Mouse (Mus musculus) gastrocnemius, adult 18-20 months (tissue): ENCODE measurements at regions not wholly inside any gene's neighbourhood (a gene's known extent, or its start where the extent isn't known, plus 50 kb on each side); places are given as distances from the start of the nearest gene placed in this dataset.
A peak's percentile ranks its signal among the peaks of the same experiment; 100 is the strongest.
"Not testable (repeated sequence)": the region's sequence is repeated elsewhere in the genome, so short reads cannot be mapped to it uniquely, and the experiment has no call there.

Experiments used
- DNase-seq: peaks from one replicate; pipeline ENCODE4 v3.0.0; 2021; ENCODE audit warnings: low spot score

GRCm38 (mm10) chr6:5663433-5664175 lies 61.8 kb upstream of the Dync1i1 start:
- no peak for DNase-seq

DNA sequence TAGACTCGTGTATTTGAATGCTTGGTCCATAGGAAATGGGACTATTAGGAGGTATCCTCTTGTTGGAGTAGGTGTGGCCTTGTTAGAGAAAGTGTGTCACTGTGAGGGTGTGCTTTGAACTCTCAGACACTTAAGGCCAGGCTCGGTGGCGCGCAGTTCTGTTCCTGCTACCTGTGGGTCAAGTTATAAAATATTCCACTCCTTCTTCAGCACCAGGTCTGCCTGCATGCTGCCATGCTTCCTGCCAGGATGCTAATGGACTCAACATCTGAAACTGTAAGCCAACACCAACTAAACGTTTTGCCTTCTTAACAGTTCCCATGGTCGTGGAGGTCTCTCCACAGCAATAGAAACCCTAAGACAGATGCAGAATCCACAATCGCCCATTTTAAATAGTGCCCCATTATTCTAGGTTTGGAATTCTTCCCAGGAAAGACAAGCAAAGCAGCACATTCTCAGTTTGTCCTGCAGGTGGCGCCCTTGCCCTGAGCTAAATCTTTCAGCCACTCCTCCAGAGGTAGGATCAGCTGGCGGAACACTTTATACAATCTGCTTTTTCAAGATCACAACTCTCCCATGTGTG lies 80.2 kb upstream of the Dync1i1 start:
- DNase-seq, result peak; percentile 61

- DNase-seq, result no peak
These were observed 91.2 kb upstream of the Dync1i1 start for GRCm38 (mm10) chr6:5634222-5634621.

DNA sequence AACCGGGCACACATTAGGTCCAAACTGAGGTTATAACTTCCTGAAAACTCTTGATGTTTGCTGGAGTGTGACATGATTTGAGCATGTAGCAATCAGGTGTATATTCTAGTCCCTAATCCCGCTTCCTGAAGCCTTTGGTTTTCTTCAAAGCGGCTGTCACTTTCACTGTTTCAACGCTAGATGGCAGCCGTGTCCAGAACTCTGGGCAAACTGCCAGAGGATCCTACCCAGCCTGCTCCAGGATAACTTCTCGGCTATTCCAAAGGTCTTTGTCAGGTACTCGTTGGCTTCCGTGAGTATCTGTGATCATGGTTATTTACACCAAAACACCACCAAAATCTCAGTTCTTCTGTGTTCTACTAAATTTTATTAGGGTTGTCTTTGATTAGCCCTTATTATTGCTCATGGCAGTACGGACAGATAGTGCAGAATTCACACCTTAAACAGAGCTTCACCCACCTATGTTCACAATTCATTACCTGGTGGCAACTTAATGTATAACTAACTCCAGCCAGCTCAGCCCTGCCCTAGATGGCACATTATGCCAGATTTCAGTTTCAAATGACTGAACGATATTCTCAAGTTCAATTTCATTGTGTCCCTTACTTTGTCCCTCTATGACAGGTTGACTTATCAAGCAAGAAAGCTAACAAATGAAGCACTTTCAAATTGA lies 92.3 kb upstream of the Dync1i1 start:
- DNase-seq, result peak; percentile 53

DNA sequence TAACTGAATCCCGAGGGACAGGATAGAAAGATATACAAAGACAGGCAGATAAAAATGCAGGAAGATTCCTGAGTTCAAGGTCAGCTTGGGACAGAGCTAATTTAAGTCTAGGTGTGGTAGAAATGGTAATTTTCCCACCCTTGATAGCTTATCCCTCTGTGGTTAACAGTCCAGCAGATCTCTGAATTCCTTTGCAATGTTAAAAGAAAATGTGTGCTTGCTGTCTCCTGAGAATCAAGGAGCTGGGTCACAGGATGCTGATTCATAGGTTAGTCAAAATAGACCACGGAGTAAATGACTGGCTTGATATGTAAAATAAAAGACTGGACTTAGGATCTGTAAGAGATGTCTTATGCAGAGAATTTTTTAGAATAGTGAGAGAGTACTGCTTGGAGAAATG lies 101.4 kb upstream of the Dync1i1 start:
- DNase-seq, result no peak

GRCm38 (mm10) chr6:5621582-5621981 lies 103.9 kb upstream of the Dync1i1 start:
- no peak for DNase-seq

DNA sequence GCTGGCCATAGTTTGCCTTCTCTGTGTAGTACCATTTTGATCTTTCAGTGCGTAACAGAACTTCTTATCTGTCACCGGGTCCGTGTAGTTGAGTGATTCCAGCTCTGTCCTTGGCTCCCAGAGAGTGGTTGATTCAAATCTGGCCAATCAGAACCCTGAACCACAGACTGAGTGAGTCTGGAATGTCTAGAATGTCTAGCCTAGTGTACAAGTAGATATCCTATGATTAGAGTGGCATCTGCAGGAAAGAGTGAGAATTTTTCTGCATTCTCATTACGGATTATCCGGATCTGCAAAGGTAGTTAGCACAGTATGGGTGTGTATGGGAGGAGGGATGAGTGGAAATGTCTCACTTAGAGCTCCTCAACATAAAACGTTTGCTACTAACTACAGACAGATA lies 97.9 kb upstream of the Pdk4 start:
- DNase-seq, result no peak

- peak; percentile 77 for DNase-seq
These were observed 93.5 kb upstream of the Pdk4 start for GRCm38 (mm10) chr6:5589635-5590034.

- DNase-seq, result no peak
These were observed 86.9 kb upstream of the Pdk4 start for GRCm38 (mm10) chr6:5582923-5583525.

DNA sequence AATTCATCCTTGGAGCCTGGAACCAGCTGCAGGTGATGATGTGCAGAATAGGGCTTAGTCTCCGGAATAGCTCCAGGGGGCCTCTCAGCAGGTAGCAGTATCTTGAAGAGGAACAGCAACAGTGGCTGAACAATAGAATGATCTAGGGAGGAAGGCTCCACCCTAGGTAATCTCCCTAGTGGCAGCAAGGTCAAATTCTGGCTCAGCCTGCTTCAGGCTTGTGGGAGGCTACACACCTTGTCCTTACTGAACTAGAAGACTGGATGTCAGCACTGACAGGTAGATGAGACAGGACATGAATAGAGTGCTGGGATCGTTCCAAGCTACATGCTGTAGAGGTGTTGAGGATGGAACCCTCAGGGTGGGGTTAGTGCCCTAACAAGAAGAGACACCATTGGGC lies 80.8 kb upstream of the Pdk4 start:
- not testable (repeated sequence) for DNase-seq

- no peak for DNase-seq
These were observed 70.5 kb upstream of the Pdk4 start for GRCm38 (mm10) chr6:5566582-5566981.

- DNase-seq, result no peak
These were observed 68.9 kb upstream of the Pdk4 start for GRCm38 (mm10) chr6:5565049-5565448.

- no peak for DNase-seq
These were observed 57.7 kb upstream of the Pdk4 start for GRCm38 (mm10) chr6:5553703-5554394.

GRCm38 (mm10) chr6:5550067-5550466 lies 54.0 kb upstream of the Pdk4 start:
- DNase-seq, result no peak
